Mouse (Mus musculus) forebrain, embryonic 10.5 days (tissue): ENCODE results near the gene Hpse2. TPM values are rescaled to one million over a fixed set of nuclear protein-coding genes. Genes with fewer than 3 reads are reported as not detected.
"Not testable (repeated sequence)": the region's sequence is repeated elsewhere in the genome, so short reads cannot be mapped to it uniquely, and the experiment has no call there.

Experiments
- DNase-seq: peaks from one replicate; pipeline ENCODE4 v3.0.0-alpha.2; 2017; ENCODE audit warnings: low spot score; ENCODE audit errors: extremely low spot score
- H3K27ac ChIP-seq: fragments of 300-500 bp; sonication (generic); 2 replicates; pipeline ENCODE4 v1.5.1; 2016; ENCODE audit warnings: mild to moderate bottlenecking
- H3K27me3 ChIP-seq: fragments of 300-500 bp; sonication (generic); 2 replicates; pipeline ENCODE4 v1.6.1; 2016; ENCODE audit warnings: mild to moderate bottlenecking; ENCODE audit not compliant: poor library complexity, severe bottlenecking
- H3K36me3 ChIP-seq: fragments of 300-500 bp; sonication (generic); replicated peaks from 2 replicates; pipeline ENCODE4 v1.6.1; 2016; ENCODE audit warnings: mild to moderate bottlenecking, moderate library complexity
- H3K4me1 ChIP-seq: fragments of 300-500 bp; sonication (generic); 2 replicates; pipeline ENCODE4 v1.6.1; 2016
- H3K4me3 ChIP-seq: fragments of 300-500 bp; sonication (generic); 2 replicates; pipeline ENCODE4 v1.5.1; 2016; ENCODE audit warnings: mild to moderate bottlenecking, moderate library complexity
- H3K9me3 ChIP-seq: fragments of 300-500 bp; sonication (generic); 2 replicates; pipeline ENCODE4 v1.6.1; 2016; ENCODE audit warnings: mild to moderate bottlenecking, moderate library complexity
- WGBS: fragments of 180-500 bp; shearing (Covaris S2); methylation state at CpG from one replicate; pipeline ENCODE4 v1.1.7; 2016; 5-methylcytosine and 5-hydroxymethylcytosine counted together
- polyA plus RNA-seq: library from polyadenylated mRNA; unstranded; fragments of >200 nt; fragmentation: Nextera tagmentation; extraction: Ambion mirVana; gene quantifications from 2 replicates; pipeline ENCODE4 v1.2.1, GENCODE M21; 2016

Gene Hpse2
- polyA plus RNA-seq, 1 experiment from 2014 or later, result 2.6 TPM

- no peaks in the 10 kb centered on the region for H3K4me1 ChIP-seq
- 96% methylated on average over 2 of the region's 2 CpGs for WGBS
- no peak overlapping the region for H3K4me3 ChIP-seq
- H3K27ac ChIP-seq, result no peak overlapping the region
- DNase-seq, result no peak
- no peaks in the 10 kb centered on the region for H3K9me3 ChIP-seq
- no peaks in the 10 kb centered on the region for H3K36me3 ChIP-seq
- no peaks in the 10 kb centered on the region for H3K27me3 ChIP-seq
Observed at GRCm38 (mm10) chr19:42816261-42816660, 571.9 kb downstream of the Hpse2 start.

GRCm38 (mm10) chr19:42810140-42810539 is 578.0 kb downstream of the Hpse2 start:
- DNase-seq, result no peak
- Histone ChIP-seq H3K9me3 (no peaks in the 10 kb centered on the region), H3K4me3 (no peak overlapping the region), H3K27ac (no peak overlapping the region), H3K36me3 (no peaks in the 10 kb centered on the region), H3K27me3 (no peaks in the 10 kb centered on the region), H3K4me1 (no peaks in the 10 kb centered on the region)
- 83% methylated on average over 5 of the region's 5 CpGs for WGBS

DNA sequence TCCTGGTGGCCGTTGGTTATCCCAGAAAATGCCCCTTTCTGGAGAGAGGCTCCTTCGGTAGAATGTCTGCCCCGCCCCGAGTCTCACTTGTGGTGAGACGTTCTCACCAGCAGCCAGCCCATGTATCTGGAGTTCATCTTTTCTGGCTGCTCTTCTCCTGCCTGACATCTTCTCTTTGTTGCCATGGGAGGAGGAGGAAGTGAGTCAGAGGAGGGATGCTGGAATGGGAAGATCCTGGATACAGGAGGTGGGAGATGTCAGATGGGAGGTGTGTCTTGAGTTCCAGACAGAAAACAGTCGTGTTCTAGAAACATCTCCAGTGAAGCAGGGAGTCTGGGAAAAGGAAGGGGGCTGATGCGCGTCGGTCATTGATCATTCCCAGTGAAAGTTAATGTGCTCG is 578.7 kb downstream of the Hpse2 start:
- H3K27ac ChIP-seq, result no peak overlapping the region
- H3K36me3 ChIP-seq, result no peaks in the 10 kb centered on the region
- no peaks in the 10 kb centered on the region for H3K9me3 ChIP-seq
- H3K4me3 ChIP-seq, result no peak overlapping the region
- DNase-seq, result no peak
- no peaks in the 10 kb centered on the region for H3K4me1 ChIP-seq
- 90% methylated on average over 10 of the region's 10 CpGs for WGBS
- no peaks in the 10 kb centered on the region for H3K27me3 ChIP-seq

DNA sequence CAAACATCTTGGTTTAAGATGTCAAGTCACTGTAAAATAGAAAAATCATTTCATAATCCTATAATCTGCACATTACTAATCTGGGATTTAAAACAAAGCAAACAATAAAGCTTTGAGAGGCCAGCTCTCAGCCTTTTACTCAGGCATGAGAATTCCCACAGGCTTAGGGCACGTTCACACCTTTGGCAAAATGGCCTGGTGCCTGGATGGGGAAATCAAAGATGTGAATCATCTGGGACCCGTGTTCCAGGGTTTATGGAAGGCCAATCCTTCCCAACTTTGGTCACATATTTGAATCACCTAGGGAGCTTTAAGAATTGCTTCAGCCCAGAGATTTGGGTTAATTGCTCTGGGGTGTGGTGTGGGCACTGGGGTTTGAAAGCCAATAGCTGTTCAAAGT is 590.3 kb downstream of the Hpse2 start:
- Histone ChIP-seq H3K27me3 (peaks cover 29% of the 10 kb centered on the region), H3K4me1 (peaks cover 12% of the 10 kb centered on the region), H3K27ac (no peak overlapping the region), H3K36me3 (no peaks in the 10 kb centered on the region), H3K9me3 (no peaks in the 10 kb centered on the region), H3K4me3 (no peak overlapping the region)
- DNase-seq, result no peak
- WGBS, result 77% methylated on average over 2 of the region's 2 CpGs

DNA sequence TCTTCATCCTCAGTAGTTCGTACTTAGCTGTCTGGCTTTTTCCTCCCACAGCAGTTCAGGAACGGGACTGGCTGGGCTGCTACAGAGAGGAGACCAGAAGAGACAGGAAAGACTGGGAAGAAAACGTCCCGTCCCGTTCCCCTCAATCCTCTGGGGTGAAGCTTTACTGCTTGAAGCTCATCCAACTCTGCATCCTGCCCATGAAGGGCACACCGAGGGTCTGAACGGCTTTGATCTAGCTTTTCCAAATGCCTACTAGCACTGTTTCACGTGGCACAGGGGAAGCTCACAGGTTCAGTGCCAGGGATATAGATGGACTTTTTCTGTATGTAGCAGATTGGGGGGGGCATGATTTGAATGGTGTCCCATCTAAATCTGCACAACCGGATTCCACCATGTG is 592.4 kb downstream of the Hpse2 start:
- H3K27me3 ChIP-seq, result peaks cover 29% of the 10 kb centered on the region
- H3K36me3 ChIP-seq, result no peaks in the 10 kb centered on the region
- no peak for DNase-seq
- 28% methylated on average over 9 of the region's 9 CpGs for WGBS
- no peaks in the 10 kb centered on the region for H3K9me3 ChIP-seq
- peak overlapping the region; percentile 80; the same call in 1 of the 2 replicates for H3K27ac ChIP-seq
- peak overlapping the region; percentile 61 for H3K4me3 ChIP-seq
- peaks cover 15% of the 10 kb centered on the region for H3K4me1 ChIP-seq

DNA sequence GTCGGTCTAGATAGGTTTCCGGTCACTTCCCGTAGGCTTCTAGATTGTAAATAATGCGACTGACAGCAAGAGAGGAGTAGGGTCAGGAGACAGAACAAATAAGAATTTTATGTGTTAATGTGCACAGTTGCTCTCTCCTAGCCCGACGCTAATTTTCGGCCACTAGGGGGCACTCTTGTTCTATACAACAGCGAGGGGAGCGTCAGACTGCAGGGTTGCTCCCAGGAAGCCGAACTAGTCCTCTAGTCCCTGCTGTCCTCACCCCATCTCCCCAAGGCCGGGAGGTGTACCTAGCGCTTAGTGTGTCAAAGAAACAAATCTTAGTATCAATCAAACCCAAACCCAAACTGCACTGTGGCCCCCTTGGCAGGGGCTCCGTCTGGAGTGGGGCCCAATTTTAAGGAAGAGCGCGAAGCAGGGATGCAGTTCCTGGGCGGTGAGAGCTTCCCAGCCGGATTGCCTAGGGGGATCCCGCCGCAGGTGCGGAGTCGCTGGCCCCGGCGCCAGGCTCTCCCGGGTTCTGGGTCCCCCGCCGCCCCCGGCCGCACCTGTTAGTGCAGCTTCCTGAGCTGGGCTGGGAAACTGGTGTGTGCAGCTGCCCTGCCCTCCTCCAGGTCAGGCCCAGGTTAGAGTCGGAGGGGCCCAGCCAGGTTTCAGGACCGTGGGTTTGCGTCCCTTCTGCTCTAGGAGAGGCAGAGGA is 593.1 kb downstream of the Hpse2 start:
- peak overlapping the region; percentile 80 for H3K27ac ChIP-seq

GRCm38 (mm10) chr19:42788311-42788710 is 599.8 kb downstream of the Hpse2 start:
- H3K9me3 ChIP-seq, result no peaks in the 10 kb centered on the region
- no peaks in the 10 kb centered on the region for H3K36me3 ChIP-seq
- no peak for DNase-seq
- 66% methylated on average over 5 of the region's 5 CpGs for WGBS
- no peak overlapping the region for H3K4me3 ChIP-seq
- H3K27me3 ChIP-seq, result peaks cover 35% of the 10 kb centered on the region
- H3K4me1 ChIP-seq, result peaks cover 36% of the 10 kb centered on the region
- H3K27ac ChIP-seq, result no peak overlapping the region

More for the DNA sequence above, 593.1 kb downstream of the Hpse2 start:
- H3K27me3 ChIP-seq, result peaks cover 29% of the 10 kb centered on the region
- no peaks in the 10 kb centered on the region for H3K36me3 ChIP-seq
- DNase-seq, result peak; percentile 92
- H3K4me1 ChIP-seq, result peaks cover 15% of the 10 kb centered on the region
- H3K4me3 ChIP-seq, result peak overlapping the region; percentile 61
- 3% methylated on average over 31 of the region's 31 CpGs for WGBS
- no peaks in the 10 kb centered on the region for H3K9me3 ChIP-seq

- no peak overlapping the region; the same call in 1 of the 2 replicates for H3K4me3 ChIP-seq
- no peaks in the 10 kb centered on the region for H3K9me3 ChIP-seq
- 25% methylated on average over 8 of the region's 8 CpGs for WGBS
- H3K27ac ChIP-seq, result peak overlapping the region; percentile 42
- H3K27me3 ChIP-seq, result peaks cover 35% of the 10 kb centered on the region
- no peak for DNase-seq
- H3K4me1 ChIP-seq, result peaks cover 33% of the 10 kb centered on the region
- H3K36me3 ChIP-seq, result no peaks in the 10 kb centered on the region
Observed at GRCm38 (mm10) chr19:42785562-42786220, 602.5 kb downstream of the Hpse2 start.

- peaks cover 35% of the 10 kb centered on the region for H3K4me1 ChIP-seq
- no peaks in the 10 kb centered on the region for H3K36me3 ChIP-seq
- WGBS, result 25% methylated on average over 2 of the region's 2 CpGs
- H3K9me3 ChIP-seq, result no peaks in the 10 kb centered on the region
- peaks cover 35% of the 10 kb centered on the region for H3K27me3 ChIP-seq
- no peak for DNase-seq
- H3K4me3 ChIP-seq, result no peak overlapping the region
- 0 out of 2 replicates have a peak overlapping the region, but pooled peaks have one; percentile 20 for H3K27ac ChIP-seq
Observed at GRCm38 (mm10) chr19:42785129-42785528, 603.0 kb downstream of the Hpse2 start.

GRCm38 (mm10) chr19:42780156-42780538 is 608.0 kb downstream of the Hpse2 start:
- not testable (repeated sequence) for H3K36me3 ChIP-seq, H3K27me3 ChIP-seq, DNase-seq, H3K9me3 ChIP-seq
- Histone ChIP-seq H3K27ac (peak overlapping the region; percentile 93), H3K4me3 (peak overlapping the region; percentile 74), H3K4me1 (peaks cover 32% of the 10 kb centered on the region)
- 49% methylated on average over 7 of the region's 7 CpGs for WGBS

- peak within 1 kb of the TSS; percentile 74 for H3K4me3 ChIP-seq
- H3K27me3 ChIP-seq, result peaks cover 4% of the 10 kb centered on the region
- WGBS, result under 1% methylated on average over 43 of the region's 43 CpGs
- peak within 1 kb of the TSS; percentile 93 for H3K27ac ChIP-seq
- H3K9me3 ChIP-seq, result no peaks in the 10 kb centered on the region
- H3K36me3 ChIP-seq, result no peaks in the 10 kb centered on the region
- DNase-seq, result peak; percentile 89
- H3K4me1 ChIP-seq, result peaks cover 27% of the 10 kb centered on the region
Observed at GRCm38 (mm10) chr19:42779531-42780155, 608.5 kb downstream of the Hpse2 start, which contains the start of gene Hps1. TSS of gene Hps1 (minus strand) at chr19:42779978.

DNA sequence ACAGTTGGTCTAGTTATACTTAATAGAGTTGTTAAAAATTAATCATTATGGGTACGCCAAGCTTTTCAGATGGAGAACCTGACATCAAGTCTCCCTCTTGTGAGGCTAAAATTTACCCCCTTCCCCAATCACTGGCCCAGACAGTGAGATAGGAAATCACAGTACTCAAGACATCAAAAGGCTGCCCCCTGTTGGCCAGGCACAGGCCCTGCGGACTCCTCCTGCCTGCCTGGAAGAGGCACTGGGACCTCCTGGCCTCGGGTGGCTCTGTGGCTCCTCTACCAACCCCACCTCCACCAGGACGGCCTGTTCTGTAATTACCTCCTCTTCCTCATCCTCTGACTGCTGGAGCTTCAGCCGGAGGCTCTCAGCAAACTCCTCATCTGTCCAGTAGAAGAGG is 610.4 kb downstream of the Hpse2 start:
- Histone ChIP-seq H3K9me3 (no peaks in the 10 kb centered on the region), H3K4me3 (no peak overlapping the region), H3K4me1 (peaks cover 22% of the 10 kb centered on the region), H3K36me3 (no peaks in the 10 kb centered on the region), H3K27ac (no peak overlapping the region), H3K27me3 (no peaks in the 10 kb centered on the region; the same call in 1 of the 2 replicates)
- DNase-seq, result no peak
- 81% methylated on average over 5 of the region's 5 CpGs for WGBS

DNA sequence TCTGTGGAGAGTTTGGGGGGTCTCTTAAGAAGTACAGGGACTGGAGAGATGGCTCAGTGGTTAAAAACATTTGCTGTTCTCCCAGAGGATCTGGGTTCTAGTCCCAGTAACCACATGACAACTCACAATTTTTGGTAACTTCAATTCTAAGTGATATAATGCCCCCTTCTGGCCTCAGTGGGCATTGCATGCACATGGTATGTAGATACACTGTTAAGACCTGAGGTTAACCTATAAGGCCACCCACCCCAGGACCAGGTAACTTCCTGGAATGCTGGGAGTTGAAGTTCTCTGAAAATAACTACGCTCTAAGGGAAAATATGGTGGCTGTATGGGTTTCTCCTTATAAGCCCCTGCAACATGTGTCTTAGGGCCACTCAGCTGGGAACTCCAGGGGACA is 611.3 kb downstream of the Hpse2 start:
- no peak overlapping the region for H3K4me3 ChIP-seq
- no peaks in the 10 kb centered on the region; the same call in 1 of the 2 replicates for H3K27me3 ChIP-seq
- 96% methylated on average over 1 of the region's 1 CpGs for WGBS
- no peak for DNase-seq
- peaks cover 22% of the 10 kb centered on the region for H3K4me1 ChIP-seq
- no peaks in the 10 kb centered on the region for H3K36me3 ChIP-seq
- no peaks in the 10 kb centered on the region for H3K9me3 ChIP-seq
- no peak overlapping the region for H3K27ac ChIP-seq
